Mouse (Mus musculus): Measurements from ENCODE around the gene Ttl.

- TF ChIP-seq POLR2A (IDR thresholded peaks at IDR 0.05; ENCODE audit: borderline replicate concordance, extremely low read depth, low read depth, low read length) (no peak), CTCF (IDR thresholded peaks at IDR 0.05; ENCODE audit: insufficient read depth, low read length) (no peak)
These were observed 28.4 kb downstream of the Ttl start for GRCm38 (mm10) chr2:129093926-129094724.
